Mouse (Mus musculus) testis, adult 2 months (tissue): ENCODE measurements around the gene Tlr7.

ENCODE experiments used
- CTCF ChIP-seq: fragments of 200-500 bp; IDR thresholded peaks from 2 replicates; pipeline ENCODE4 v1.5.1; 2012; ENCODE audit warnings: low read depth, mild to moderate bottlenecking, inconsistent platforms, low read length, moderate library complexity; ENCODE audit not compliant: control insufficient read depth, insufficient read depth, insufficient replicate concordance
- POLR2A ChIP-seq: fragments of 200-500 bp; IDR thresholded peaks from 2 replicates; pipeline ENCODE4 v1.6.1; 2012; ENCODE audit warnings: low read depth, mild to moderate bottlenecking, inconsistent platforms, low read length, moderate library complexity; ENCODE audit not compliant: control insufficient read depth

GRCm38 (mm10) chrX:167332607-167333006 lies 2.2 kb upstream of the Tlr7 start:
- TF ChIP-seq POLR2A: no peak
- TF ChIP-seq CTCF: no peak
